Mouse (Mus musculus) thymus, adult 2 months (tissue): ENCODE results near the gene Bmx.

ENCODE experiments used
- CTCF ChIP-seq: fragments of 200-500 bp; IDR thresholded peaks from 2 replicates; pipeline ENCODE4 v1.5.1; 2012; ENCODE audit warnings: mild to moderate bottlenecking, control low read depth, low read length, moderate library complexity, borderline replicate concordance; ENCODE audit not compliant: control insufficient read depth, poor library complexity, insufficient read depth; ENCODE audit errors: extremely low read depth
- POLR2A ChIP-seq: fragments of 200-500 bp; IDR thresholded peaks from 2 replicates; pipeline ENCODE4 v1.6.1; 2012; ENCODE audit warnings: mild to moderate bottlenecking, low read length, control low read depth, moderate library complexity; ENCODE audit not compliant: control insufficient read depth, poor library complexity, insufficient read depth; ENCODE audit errors: extremely low read depth

- TF ChIP-seq CTCF = no peak
- no peak for TF ChIP-seq POLR2A
Measured at GRCm38 (mm10) chrX:164287077-164287476, 29.1 kb upstream of the Bmx start.
